ENCODE assay signal across 12 mouse cellular contexts in the genomic region with DNA sequence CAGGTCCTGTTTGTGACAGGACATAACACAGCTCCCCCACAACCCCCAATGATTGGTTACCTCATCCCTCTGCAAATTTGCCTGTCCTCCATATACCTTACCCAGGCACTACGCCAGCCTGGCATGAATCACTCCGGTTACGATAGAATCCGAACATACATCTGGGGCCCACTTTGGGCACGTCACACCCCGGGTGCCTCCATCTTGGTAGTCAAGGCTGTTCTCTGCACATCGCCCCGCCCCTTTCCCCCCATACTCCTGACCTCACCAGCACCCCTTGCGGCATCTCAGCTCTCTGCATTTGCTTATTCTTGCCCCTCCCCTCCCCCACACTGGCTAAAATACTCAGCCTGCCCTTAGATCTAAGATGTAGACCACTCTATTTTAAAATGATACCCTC. TPM values are rescaled to one million over a fixed set of nuclear protein-coding genes. Genes with fewer than 3 reads are reported as not detected.
A peak's percentile ranks its signal among the peaks of the same experiment; 100 is the strongest.
DNase-seq lines count a peak whose midpoint lies in the region; ATAC-seq and TF ChIP-seq lines count a peak whose summit lies in the region.
"Had no signal": no experiment of that assay in that cellular context is flagged by ENCODE, and none has a peak within 500 bp of the region (broad histone marks: within the 10 kb centered on the region; RNA-seq: fewer than 3 reads in every experiment).

No protein-coding gene starts in this region.

- no peak overlapping the region for H3K27ac ChIP-seq in gastrocnemius, adult 2 months
- no peak overlapping the region for H3K27ac ChIP-seq in lung, postnatal 0 days (ENCODE audit: low read length)
- H3K27ac ChIP-seq in embryonic facial prominence, embryonic 10.5 days (replicated peaks): no peak overlapping the region
- H3K27ac ChIP-seq in kidney, embryonic 15.5 days: no peak overlapping the region
- H3K27ac ChIP-seq: heart, embryonic 13.5 days; limb, embryonic 13.5 days; neural tube, embryonic 12.5 days had no signal

- ATAC-seq in lung, postnatal 0 days: no peak
- ATAC-seq in kidney, embryonic 15.5 days (replicated peaks; ENCODE audit: low FRiP score): no peak
- ATAC-seq: hindbrain, embryonic 16.5 days had no signal

- WGBS in lung, postnatal 0 days: 45% methylated on average over 9 of the region's 9 CpGs
- 57% methylated on average over 9 of the region's 9 CpGs for WGBS in embryonic facial prominence, embryonic 10.5 days
- WGBS in kidney, embryonic 15.5 days: 71% methylated on average over 9 of the region's 9 CpGs

- DNase-seq in gastrocnemius, adult 2 months: no peak
- DNase-seq in gastrocnemius, postnatal 4 days (ENCODE audit: low spot score in 2 of 2): no peak
- no peak for DNase-seq in lung, postnatal 0 days (ENCODE audit: low spot score)
- DNase-seq in lung, postnatal 25 days (ENCODE audit: low spot score): no peak
- peak; percentile 43 for DNase-seq in embryonic facial prominence, embryonic 10.5 days (ENCODE audit: low spot score)
- no peak for DNase-seq in gastrocnemius, postnatal 10 days

- no peak overlapping the region for H3K4me2 ChIP-seq in lung, postnatal 0 days (replicated peaks; ENCODE audit: low read depth, low read length)
- H3K4me2 ChIP-seq in kidney, embryonic 15.5 days: no peak overlapping the region

- peak; percentile 2; the same call in 1 of the 2 replicates for TF ChIP-seq CTCF in gastrocnemius, adult 2 months (IDR thresholded peaks at IDR 0.05)
- TF ChIP-seq CTCF in lung, postnatal 0 days (IDR thresholded peaks at IDR 0.05): peak; percentile 22
- peak; percentile 49 for TF ChIP-seq CTCF in E14TG2a.4 (conservative IDR thresholded peaks at IDR 0.05; ENCODE audit: low read length)

- intact Hi-C loops in gastrocnemius, adult 2 months (cut with DNase I): no loop called here

- H3K4me3 ChIP-seq in gastrocnemius, adult 2 months: no peak overlapping the region
- H3K4me3 ChIP-seq in lung, postnatal 0 days (ENCODE audit: low read depth, low read length): no peak overlapping the region
- peak overlapping the region; percentile 78 for H3K4me3 ChIP-seq in E14TG2a.4 (replicated peaks; ENCODE audit: low read length)
- no peak overlapping the region for H3K4me3 ChIP-seq in embryonic facial prominence, embryonic 10.5 days
- no peak overlapping the region for H3K4me3 ChIP-seq in kidney, embryonic 15.5 days (replicated peaks)
- H3K4me3 ChIP-seq: heart, embryonic 13.5 days; limb, embryonic 13.5 days; neural tube, embryonic 12.5 days had no signal

- H3K9ac ChIP-seq in lung, postnatal 0 days (replicated peaks; ENCODE audit: low read depth): no peak overlapping the region
- H3K9ac ChIP-seq in kidney, embryonic 15.5 days: no peak overlapping the region
- H3K9ac ChIP-seq: heart, embryonic 13.5 days; limb, embryonic 13.5 days; neural tube, embryonic 12.5 days had no signal

- H3K36me3 ChIP-seq in lung, postnatal 0 days (ENCODE audit: insufficient read depth, low read length): no peaks in the 10 kb centered on the region
- H3K36me3 ChIP-seq in E14TG2a.4 (ENCODE audit: insufficient read depth, low read length): no peaks in the 10 kb centered on the region; the same call in 1 of the 2 replicates
- H3K36me3 ChIP-seq in embryonic facial prominence, embryonic 10.5 days (replicated peaks): no peaks in the 10 kb centered on the region
- 0 out of 2 replicates have a peak, but pooled peaks cover 3% of the 10 kb centered on the region for H3K36me3 ChIP-seq in kidney, embryonic 15.5 days

- no peaks in the 10 kb centered on the region for H3K27me3 ChIP-seq in lung, postnatal 0 days (replicated peaks; ENCODE audit: insufficient read depth, low read length)
- H3K27me3 ChIP-seq in E14TG2a.4 (ENCODE audit: insufficient read depth, low read length): peaks cover 69% of the 10 kb centered on the region
- H3K27me3 ChIP-seq in embryonic facial prominence, embryonic 10.5 days (replicated peaks; ENCODE audit: low read depth, poor library complexity, severe bottlenecking): peaks cover 76% of the 10 kb centered on the region
- H3K27me3 ChIP-seq in kidney, embryonic 15.5 days: peaks cover 36% of the 10 kb centered on the region

- no peaks in the 10 kb centered on the region for H3K9me3 ChIP-seq in lung, postnatal 0 days (ENCODE audit: low read length)
- no peaks in the 10 kb centered on the region for H3K9me3 ChIP-seq in E14TG2a.4 (ENCODE audit: low read length)
- H3K9me3 ChIP-seq in embryonic facial prominence, embryonic 10.5 days: no peaks in the 10 kb centered on the region
- no peaks in the 10 kb centered on the region for H3K9me3 ChIP-seq in kidney, embryonic 15.5 days (replicated peaks)
- H3K9me3 ChIP-seq: heart, embryonic 13.5 days; limb, embryonic 13.5 days; neural tube, embryonic 12.5 days had no signal

- TF ChIP-seq EP300 in lung, postnatal 0 days (IDR thresholded peaks at IDR 0.05): no peak

- H3K4me1 ChIP-seq in lung, postnatal 0 days (ENCODE audit: insufficient read depth, low read depth, low read length): no peaks in the 10 kb centered on the region; the same call in 1 of the 2 replicates
- peaks cover 58% of the 10 kb centered on the region for H3K4me1 ChIP-seq in E14TG2a.4 (replicated peaks; ENCODE audit: low read depth, low read length)
- H3K4me1 ChIP-seq in embryonic facial prominence, embryonic 10.5 days: peaks cover 31% of the 10 kb centered on the region
- H3K4me1 ChIP-seq in kidney, embryonic 15.5 days: peaks cover 26% of the 10 kb centered on the region

RNA-seq across cellular contexts. Expression of a gene that starts 20.9 kb away (rescaled TPM):
- total RNA-seq in gastrocnemius, adult 2 months (2021): under 1 TPM; 0.48 to 0.59 TPM
- 1 to 10 TPM; 3.0 to 5.1 TPM for total RNA-seq in gastrocnemius, postnatal 4 days (2021)
- 0.21 and 0.33 TPM in 2 replicates for polyA plus RNA-seq in lung, postnatal 0 days (2015; fragmentation: Nextera tagmentation; extraction: Ambion mirVana)
- polyA plus RNA-seq in embryonic facial prominence, embryonic 10.5 days (2016; fragmentation: Nextera tagmentation; extraction: Ambion mirVana): 1.1 and 1.2 TPM in 2 replicates
- 1 to 10 TPM; 2.5 to 2.6 TPM for total RNA-seq in gastrocnemius, postnatal 10 days (2021)
- polyA plus RNA-seq in kidney, embryonic 15.5 days (2015; fragmentation: Nextera tagmentation; extraction: Ambion mirVana): 1.8 and 2.3 TPM in 2 replicates

RNA-seq across cellular contexts. Expression of a gene that starts 42.0 kb away (rescaled TPM):
- total RNA-seq in gastrocnemius, adult 2 months (2021): 1 to 10 TPM; 3.5 to 7.9 TPM
- 100 to 1,000 TPM; 125 to 153 TPM for total RNA-seq in gastrocnemius, postnatal 4 days (2021)
- 26.2 and 30.1 TPM in 2 replicates for polyA plus RNA-seq in lung, postnatal 0 days (2015; fragmentation: Nextera tagmentation; extraction: Ambion mirVana)
- polyA plus RNA-seq in embryonic facial prominence, embryonic 10.5 days (2016; fragmentation: Nextera tagmentation; extraction: Ambion mirVana): 4.7 and 7.2 TPM in 2 replicates
- 10 to 100 TPM; 61.7 to 92.4 TPM for total RNA-seq in gastrocnemius, postnatal 10 days (2021)
- polyA plus RNA-seq in kidney, embryonic 15.5 days (2015; fragmentation: Nextera tagmentation; extraction: Ambion mirVana): 42.7 and 57.4 TPM in 2 replicates

Comparison
In these comparisons a context has a peak if more than half of its experiments do, and no peak if none do; other contexts are left out.
1. RNA of a gene that starts 42.0 kb away (total RNA-seq): 125 to 153 TPM in gastrocnemius, postnatal 4 days and 61.7 to 92.4 TPM in gastrocnemius, postnatal 10 days; 3.5 to 7.9 TPM in gastrocnemius, adult 2 months; every median in the first group is over 4 times any median in the second.
2. Peak in every context shown above with its lines, with median percentiles within 50 percentile points of each other: CTCF ChIP-seq.